Mouse (Mus musculus) ES-Bruce4 (cell line): Measurements from ENCODE around the gene Serpina7. TPM values are rescaled to one million over a fixed set of nuclear protein-coding genes. Genes with fewer than 3 reads are reported as not detected.

Experiments used
- H3K27ac ChIP-seq: 2 replicates; pipeline ENCODE4 v1.5.1; 2012; ENCODE audit warnings: low read length, inconsistent platforms; ENCODE audit not compliant: insufficient read depth
- H3K27me3 ChIP-seq: 2 replicates; pipeline ENCODE4 v1.6.1; 2012; ENCODE audit warnings: mild to moderate bottlenecking, low read length, inconsistent platforms; ENCODE audit not compliant: control insufficient read depth, poor library complexity, insufficient read depth, severe bottlenecking
- H3K36me3 ChIP-seq: 2 replicates; pipeline ENCODE4 v1.6.1; 2012; ENCODE audit warnings: inconsistent platforms, mild to moderate bottlenecking, low read length, moderate library complexity; ENCODE audit not compliant: control insufficient read depth, poor library complexity, insufficient read depth, severe bottlenecking
- H3K4me1 ChIP-seq: one replicate; pipeline ENCODE4 v1.8.1; 2011; ENCODE audit warnings: low read length; ENCODE audit not compliant: control insufficient read depth, insufficient read depth
- H3K4me3 ChIP-seq: 2 replicates; pipeline ENCODE4 v1.5.1; 2011; ENCODE audit warnings: low read depth, mild to moderate bottlenecking, low read length
- H3K9ac ChIP-seq: 2 replicates; pipeline ENCODE4 v1.6.1; 2012; ENCODE audit warnings: low read depth, mild to moderate bottlenecking, inconsistent platforms; ENCODE audit not compliant: poor library complexity, severe bottlenecking
- H3K9me3 ChIP-seq: replicated peaks from 2 replicates; pipeline ENCODE4 v1.6.1; 2012; ENCODE audit warnings: mild to moderate bottlenecking, low read length, inconsistent platforms; ENCODE audit not compliant: control insufficient read depth, poor library complexity, insufficient read depth, severe bottlenecking
- CTCF ChIP-seq: IDR thresholded peaks from one replicate; pipeline ENCODE4 v1.8.1; 2011; ENCODE audit warnings: low read depth, low read length
- EP300 ChIP-seq: IDR thresholded peaks from 2 replicates; pipeline ENCODE4 v1.6.1; 2011; ENCODE audit warnings: low read depth, low read length; ENCODE audit not compliant: insufficient read depth
- POLR2A ChIP-seq: IDR thresholded peaks from one replicate; pipeline ENCODE4 v1.8.1; 2011; ENCODE audit warnings: low read length; ENCODE audit not compliant: insufficient read depth
- polyA plus RNA-seq: library from polyadenylated mRNA; stranded (reverse); fragments of >200 nt; gene quantifications from 2 replicates; pipeline ENCODE4 v1.2.4, GENCODE M21; 2011; ENCODE audit warnings: low read depth; ENCODE audit not compliant: missing spikeins, insufficient read depth, insufficient read length

Gene Serpina7
- polyA plus RNA-seq, 1 experiment = 2.3 TPM

DNA sequence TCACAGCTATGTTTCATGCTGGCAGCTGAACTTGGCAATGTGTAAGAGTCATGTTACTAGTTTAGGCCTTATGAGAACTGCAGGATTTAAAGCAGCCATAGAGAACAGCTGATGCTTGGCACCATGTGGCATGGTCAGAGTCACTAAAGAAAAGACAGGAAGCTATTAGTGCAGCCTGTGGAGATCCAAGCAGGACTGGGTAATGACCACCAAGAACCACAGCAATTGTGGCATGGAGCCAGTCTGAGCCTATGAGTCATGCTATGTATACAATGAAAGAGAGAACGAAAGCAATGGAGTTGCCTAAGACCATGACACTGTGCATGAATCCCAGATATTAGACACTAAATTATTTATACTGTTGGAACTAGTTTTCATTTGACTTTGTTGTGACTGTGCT, 33.1 kb downstream of the Serpina7 start:
- H3K9ac ChIP-seq = no peak overlapping the region
- no peak overlapping the region for H3K27ac ChIP-seq
- no peak overlapping the region for H3K4me3 ChIP-seq
- no peaks in the 10 kb centered on the region for H3K36me3 ChIP-seq
- H3K27me3 ChIP-seq = no peaks in the 10 kb centered on the region
- H3K4me1 ChIP-seq = no peaks in the 10 kb centered on the region
- no peak for TF ChIP-seq POLR2A
- no peak for TF ChIP-seq CTCF
- TF ChIP-seq EP300 = no peak
- H3K9me3 ChIP-seq = no peaks in the 10 kb centered on the region

- TF ChIP-seq CTCF (no peak), POLR2A (no peak), EP300 (no peak)
Measured at GRCm38 (mm10) chrX:139041148-139041547, 43.9 kb downstream of the Serpina7 start.

DNA sequence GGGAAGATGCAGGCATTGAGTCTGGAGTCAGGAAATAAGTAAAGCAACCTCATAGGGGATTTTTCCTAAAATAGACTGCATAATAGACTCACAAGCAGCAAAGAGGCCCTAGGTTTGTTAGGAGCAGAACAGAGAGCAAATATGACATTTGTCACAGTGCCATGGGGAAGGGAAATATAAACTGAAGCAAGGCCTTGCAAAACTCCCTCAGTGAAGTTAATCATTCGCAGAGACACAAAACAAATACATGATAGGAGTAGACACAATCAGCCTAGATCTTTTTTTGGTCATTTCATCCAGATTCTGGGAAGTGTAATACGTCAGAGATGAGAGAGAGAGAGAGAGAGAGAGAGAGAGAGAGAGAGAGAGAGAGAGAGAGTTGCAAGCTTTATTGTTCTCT, 45.7 kb downstream of the Serpina7 start:
- Histone ChIP-seq H3K36me3 (no peaks in the 10 kb centered on the region), H3K4me1 (no peaks in the 10 kb centered on the region), H3K9me3 (no peaks in the 10 kb centered on the region), H3K27ac (no peak overlapping the region), H3K9ac (no peak overlapping the region), H3K4me3 (no peak overlapping the region), H3K27me3 (no peaks in the 10 kb centered on the region)
- TF ChIP-seq EP300 = no peak
- TF ChIP-seq POLR2A = no peak
- TF ChIP-seq CTCF = no peak

More at GRCm38 (mm10) chrX:139041148-139041547, 43.9 kb downstream of the Serpina7 start:
- no peaks in the 10 kb centered on the region for H3K36me3 ChIP-seq
- H3K27me3 ChIP-seq = no peaks in the 10 kb centered on the region
- no peak overlapping the region for H3K4me3 ChIP-seq
- no peak overlapping the region for H3K9ac ChIP-seq
- H3K27ac ChIP-seq = no peak overlapping the region
- H3K4me1 ChIP-seq = no peaks in the 10 kb centered on the region
- no peaks in the 10 kb centered on the region for H3K9me3 ChIP-seq

- no peak for TF ChIP-seq EP300
- no peak for TF ChIP-seq CTCF
- TF ChIP-seq POLR2A = no peak
- H3K4me1 ChIP-seq = no peaks in the 10 kb centered on the region
- H3K9me3 ChIP-seq = no peaks in the 10 kb centered on the region
- H3K27ac ChIP-seq = no peak overlapping the region
- no peaks in the 10 kb centered on the region for H3K36me3 ChIP-seq
- no peak overlapping the region for H3K9ac ChIP-seq
- no peak overlapping the region for H3K4me3 ChIP-seq
- H3K27me3 ChIP-seq = no peaks in the 10 kb centered on the region
Measured at GRCm38 (mm10) chrX:139037666-139038065, 47.4 kb downstream of the Serpina7 start.

Other genes starting within 250 kb of the Serpina7 start
- 22.4 and 24.5 TPM in 2 replicates for gene Nrk, start 170.8 kb downstream of the Serpina7 start, polyA plus RNA-seq
- not detected in 2 replicates for gene 4930513O06Rik, start 1.0 kb upstream of the Serpina7 start, polyA plus RNA-seq
- gene 4933428M09Rik, start 94.0 kb upstream of the Serpina7 start, polyA plus RNA-seq = not detected in 2 replicates
- gene Mum1l1, start 124.8 kb upstream of the Serpina7 start, polyA plus RNA-seq = 12.8 and 14.5 TPM in 2 replicates
- gene Trap1a, start 248.4 kb upstream of the Serpina7 start, polyA plus RNA-seq = 90.0 and 91.4 TPM in 2 replicates